Mouse (Mus musculus): ENCODE results near the gene Cntn5.

The Cntn5 gene

GRCm38 (mm10) chr9:10532248-10532647, 372.3 kb downstream of the Cntn5 start:
- DNase-seq (ENCODE audit: low read depth, low spot score) = no peak
- H3K36me3 ChIP-seq (ENCODE audit: control insufficient read depth, insufficient read depth, low read length, poor library complexity, severe bottlenecking) = no peaks in the 10 kb centered on the region
- no peaks in the 10 kb centered on the region for H3K27me3 ChIP-seq (ENCODE audit: control insufficient read depth, insufficient read depth, low read length, poor library complexity, severe bottlenecking)

- no peaks in the 10 kb centered on the region for H3K27me3 ChIP-seq (ENCODE audit: control insufficient read depth, insufficient read depth, low read length, poor library complexity, severe bottlenecking)
- H3K36me3 ChIP-seq (ENCODE audit: control insufficient read depth, insufficient read depth, low read length, poor library complexity, severe bottlenecking) = no peaks in the 10 kb centered on the region
- no peak for DNase-seq (ENCODE audit: low read depth, low spot score)
Measured at GRCm38 (mm10) chr9:10531087-10531486, 373.5 kb downstream of the Cntn5 start.

DNA sequence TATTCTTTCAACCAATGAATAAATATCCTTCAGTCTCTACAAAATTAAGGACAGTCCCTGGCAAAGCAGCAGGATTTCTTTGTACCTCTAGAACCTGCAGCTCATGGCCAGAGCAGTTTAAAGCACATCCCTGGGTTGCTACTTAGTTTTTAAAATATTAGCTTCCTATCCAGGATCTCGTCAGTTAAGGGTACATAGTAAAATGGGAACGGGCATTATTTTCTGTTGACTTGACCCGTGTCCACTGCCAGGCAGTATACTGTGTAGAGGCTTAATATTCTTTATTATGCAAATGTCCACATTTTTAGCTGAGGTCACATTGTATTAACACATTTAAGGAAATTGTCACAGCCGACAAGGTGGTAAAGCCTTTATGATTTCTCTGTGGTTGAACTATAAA, 375.0 kb downstream of the Cntn5 start:
- DNase-seq (ENCODE audit: low read depth, low spot score) = no peak
- H3K36me3 ChIP-seq (ENCODE audit: control insufficient read depth, insufficient read depth, low read length, poor library complexity, severe bottlenecking) = no peaks in the 10 kb centered on the region
- no peaks in the 10 kb centered on the region for H3K27me3 ChIP-seq (ENCODE audit: control insufficient read depth, insufficient read depth, low read length, poor library complexity, severe bottlenecking)

DNA sequence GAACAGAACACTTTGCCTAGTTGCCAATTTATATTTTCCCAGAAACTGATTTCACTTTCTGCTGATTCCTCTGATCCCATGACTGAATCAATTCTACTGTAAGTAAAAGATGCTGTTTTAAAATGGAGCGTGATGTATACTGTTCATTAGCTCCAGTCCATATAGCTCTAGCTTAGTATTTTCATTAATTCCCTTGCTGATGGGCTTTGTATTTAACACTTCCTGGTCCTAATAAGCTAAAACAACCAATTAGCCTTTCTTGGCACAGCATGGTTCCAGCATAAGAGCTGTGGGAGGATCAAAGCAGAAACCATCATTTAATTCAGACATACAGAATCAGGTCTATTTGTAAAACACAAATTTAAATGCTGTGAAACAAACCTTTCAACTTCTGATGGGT, 375.5 kb downstream of the Cntn5 start:
- no peak for DNase-seq (ENCODE audit: low read depth, low spot score)
- Histone ChIP-seq H3K27me3 (ENCODE audit: control insufficient read depth, insufficient read depth, low read length, poor library complexity, severe bottlenecking) (no peaks in the 10 kb centered on the region), H3K36me3 (ENCODE audit: control insufficient read depth, insufficient read depth, low read length, poor library complexity, severe bottlenecking) (no peaks in the 10 kb centered on the region)

- Histone ChIP-seq H3K36me3 (ENCODE audit: control insufficient read depth, insufficient read depth, low read length, poor library complexity, severe bottlenecking) (no peaks in the 10 kb centered on the region), H3K27me3 (ENCODE audit: control insufficient read depth, insufficient read depth, low read length, poor library complexity, severe bottlenecking) (no peaks in the 10 kb centered on the region)
- DNase-seq (ENCODE audit: low read depth, low spot score) = no peak
Measured at GRCm38 (mm10) chr9:10528692-10529091, 375.9 kb downstream of the Cntn5 start.

DNA sequence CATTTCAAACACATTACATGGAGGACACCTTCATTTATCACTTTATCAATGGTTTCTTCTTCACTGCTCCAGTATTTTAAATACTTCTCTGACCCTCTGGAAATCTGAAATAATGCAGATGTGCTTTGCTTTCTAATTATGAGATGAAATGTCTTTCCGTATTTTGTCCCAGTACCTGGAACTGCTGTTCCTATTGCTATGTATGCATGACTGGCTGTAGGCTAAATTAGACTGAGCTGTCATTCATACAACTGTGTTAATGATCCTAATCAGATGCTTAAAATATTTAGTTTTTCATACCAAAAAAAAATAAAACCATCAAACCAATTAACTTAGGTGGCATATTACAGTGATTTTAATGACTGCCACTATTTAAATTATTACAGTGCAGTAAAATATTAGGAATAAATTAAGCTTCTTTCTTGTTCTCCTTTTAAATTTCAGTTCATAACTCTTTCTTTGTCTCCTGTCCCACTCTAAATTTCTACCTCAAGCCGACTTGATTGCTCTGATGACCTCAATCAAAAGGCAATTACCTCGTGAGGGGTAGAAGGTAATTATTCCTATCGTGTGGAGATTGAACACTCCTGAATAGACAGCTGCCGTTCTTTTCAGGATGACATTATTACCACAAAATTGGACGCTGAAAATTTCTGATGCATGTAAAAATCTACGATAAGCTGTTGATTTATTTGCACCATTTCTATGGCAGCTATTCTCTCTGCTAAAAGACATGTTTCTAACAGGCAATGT, 378.5 kb downstream of the Cntn5 start:
- Histone ChIP-seq H3K36me3 (ENCODE audit: control insufficient read depth, insufficient read depth, low read length, poor library complexity, severe bottlenecking) (no peaks in the 10 kb centered on the region), H3K27me3 (ENCODE audit: control insufficient read depth, insufficient read depth, low read length, poor library complexity, severe bottlenecking) (no peaks in the 10 kb centered on the region)
- DNase-seq (ENCODE audit: low read depth, low spot score) = no peak

DNA sequence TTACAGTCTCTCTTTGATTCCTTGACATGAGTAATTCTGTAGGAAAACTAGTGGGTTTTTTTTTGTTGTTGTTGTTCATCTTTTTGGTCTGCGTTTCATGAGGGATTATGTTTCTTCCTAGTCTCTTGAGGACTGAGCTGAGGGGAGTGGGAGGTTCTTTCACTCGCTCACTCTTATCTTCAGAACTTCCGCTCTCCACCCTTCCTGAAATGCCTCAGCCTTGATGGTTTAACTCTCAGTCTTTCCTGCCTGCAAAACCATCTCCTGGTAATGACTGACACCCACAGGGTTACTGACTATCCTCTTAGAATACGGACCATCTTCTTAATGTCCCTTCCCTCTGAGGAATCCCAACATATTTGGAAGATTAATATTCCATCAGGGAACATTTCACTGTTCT, 382.0 kb downstream of the Cntn5 start:
- H3K36me3 ChIP-seq (ENCODE audit: control insufficient read depth, insufficient read depth, low read length, poor library complexity, severe bottlenecking) = no peaks in the 10 kb centered on the region
- no peaks in the 10 kb centered on the region for H3K27me3 ChIP-seq (ENCODE audit: control insufficient read depth, insufficient read depth, low read length, poor library complexity, severe bottlenecking)
- no peak for DNase-seq (ENCODE audit: low read depth, low spot score)

DNA sequence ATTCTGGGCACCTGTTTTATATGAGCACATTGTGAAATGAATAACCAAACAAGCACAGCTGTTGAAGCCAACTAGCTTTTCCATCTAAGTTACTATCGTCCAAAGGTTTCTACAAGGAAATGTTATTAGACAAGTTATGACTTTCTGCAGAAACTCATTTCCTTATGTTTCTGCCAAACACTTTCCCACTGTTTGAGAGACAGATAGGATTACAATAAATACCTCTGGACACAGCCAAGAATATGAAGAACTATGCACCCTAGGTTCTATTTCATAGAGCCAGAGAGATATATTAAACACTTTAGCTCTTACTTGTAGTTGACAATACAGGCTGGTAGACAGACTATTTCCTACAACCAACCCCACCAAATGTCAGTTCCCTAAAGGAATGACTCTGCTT, 383.5 kb downstream of the Cntn5 start:
- Histone ChIP-seq H3K27me3 (ENCODE audit: control insufficient read depth, insufficient read depth, low read length, poor library complexity, severe bottlenecking) (no peaks in the 10 kb centered on the region), H3K36me3 (ENCODE audit: control insufficient read depth, insufficient read depth, low read length, poor library complexity, severe bottlenecking) (no peaks in the 10 kb centered on the region)
- DNase-seq (ENCODE audit: low read depth, low spot score) = no peak

DNA sequence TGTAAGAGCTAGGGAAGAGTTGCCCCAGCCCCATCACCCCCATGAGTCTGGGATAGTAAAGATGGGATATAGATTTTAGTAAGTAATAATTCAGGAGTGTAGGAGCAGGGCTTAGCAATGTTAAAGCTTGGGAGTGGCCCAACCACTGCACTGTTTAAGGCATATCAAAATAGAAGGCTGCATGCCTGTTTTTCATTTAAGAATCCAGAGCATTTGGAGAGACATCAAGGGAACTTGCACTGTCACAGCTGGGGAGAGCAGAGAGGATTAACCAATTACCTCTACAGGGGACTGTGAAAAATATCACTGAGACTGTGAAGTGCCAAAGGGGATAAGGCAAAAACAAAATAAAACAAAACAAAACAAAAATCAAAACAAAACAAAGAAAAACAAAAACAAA, 412.3 kb downstream of the Cntn5 start:
- H3K36me3 ChIP-seq (ENCODE audit: control insufficient read depth, insufficient read depth, low read length, poor library complexity, severe bottlenecking) = no peaks in the 10 kb centered on the region
- H3K27me3 ChIP-seq (ENCODE audit: control insufficient read depth, insufficient read depth, low read length, poor library complexity, severe bottlenecking) = no peaks in the 10 kb centered on the region
- no peak for DNase-seq (ENCODE audit: low read depth, low spot score)

- H3K36me3 ChIP-seq (ENCODE audit: control insufficient read depth, insufficient read depth, low read length, poor library complexity, severe bottlenecking) = no peaks in the 10 kb centered on the region
- no peaks in the 10 kb centered on the region for H3K27me3 ChIP-seq (ENCODE audit: control insufficient read depth, insufficient read depth, low read length, poor library complexity, severe bottlenecking)
- no peak for DNase-seq (ENCODE audit: low read depth, low spot score)
Measured at GRCm38 (mm10) chr9:10471484-10472125, 433.0 kb downstream of the Cntn5 start.

- no peaks in the 10 kb centered on the region for H3K27me3 ChIP-seq (ENCODE audit: control insufficient read depth, insufficient read depth, low read length, poor library complexity, severe bottlenecking)
- H3K36me3 ChIP-seq (ENCODE audit: control insufficient read depth, insufficient read depth, low read length, poor library complexity, severe bottlenecking) = no peaks in the 10 kb centered on the region
- DNase-seq (ENCODE audit: low read depth, low spot score) = no peak
Measured at GRCm38 (mm10) chr9:10464758-10465157, 439.8 kb downstream of the Cntn5 start.

DNA sequence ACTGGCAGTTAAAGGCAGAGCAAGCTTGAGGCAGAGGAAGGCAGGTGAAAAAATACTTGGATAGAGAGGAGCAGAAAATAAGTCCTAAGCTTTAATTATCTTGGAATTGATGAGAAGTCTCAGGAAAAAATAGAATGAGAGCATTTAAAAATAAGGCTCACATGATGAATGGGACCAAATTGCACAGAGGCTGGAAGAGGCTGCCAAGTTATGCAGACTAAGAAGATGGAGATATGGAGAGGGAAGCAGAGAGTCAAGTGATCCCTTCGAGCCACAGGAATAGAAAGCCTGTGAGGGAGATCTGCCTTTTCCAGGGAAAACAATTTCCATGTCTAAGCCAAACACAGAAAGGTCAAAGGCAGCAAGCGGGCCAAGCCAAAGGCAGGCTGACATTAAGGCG, 446.7 kb downstream of the Cntn5 start:
- H3K36me3 ChIP-seq (ENCODE audit: control insufficient read depth, insufficient read depth, low read length, poor library complexity, severe bottlenecking) = no peaks in the 10 kb centered on the region
- DNase-seq (ENCODE audit: low read depth, low spot score) = no peak
- H3K27me3 ChIP-seq (ENCODE audit: control insufficient read depth, insufficient read depth, low read length, poor library complexity, severe bottlenecking) = no peaks in the 10 kb centered on the region

DNA sequence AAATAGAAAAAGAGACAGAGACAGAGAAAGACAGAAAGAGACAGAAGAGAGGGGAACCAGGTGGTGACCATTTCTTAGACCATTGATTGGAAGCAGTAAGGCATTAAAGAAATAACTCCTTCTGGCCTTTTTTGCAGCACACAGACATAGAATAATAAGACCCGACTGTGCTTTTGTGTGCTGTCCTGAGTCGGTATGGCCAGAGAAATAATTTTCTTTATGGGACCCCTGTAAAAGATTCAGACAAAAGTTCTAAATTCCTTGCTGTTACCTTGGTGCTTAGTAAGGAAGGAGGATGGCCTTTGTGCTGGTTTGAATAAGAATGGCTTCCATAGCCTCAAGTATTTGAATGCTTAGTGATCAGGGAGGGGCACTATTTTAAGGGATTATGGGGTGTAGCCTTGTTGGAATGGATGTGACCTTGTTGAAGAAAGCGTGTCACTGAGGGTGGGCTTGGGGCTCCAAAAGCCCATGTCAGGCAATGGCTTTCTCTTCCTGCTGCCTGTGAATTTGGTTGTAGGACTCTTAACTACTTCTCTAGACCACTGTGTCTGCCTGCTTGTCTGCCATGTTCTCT, 455.5 kb downstream of the Cntn5 start:
- DNase-seq (ENCODE audit: low read depth, low spot score) = no peak

GRCm38 (mm10) chr9:10447220-10447837, 457.2 kb downstream of the Cntn5 start:
- no peak for DNase-seq (ENCODE audit: low read depth, low spot score)
- Histone ChIP-seq H3K36me3 (ENCODE audit: control insufficient read depth, insufficient read depth, low read length, poor library complexity, severe bottlenecking) (no peaks in the 10 kb centered on the region), H3K27me3 (ENCODE audit: control insufficient read depth, insufficient read depth, low read length, poor library complexity, severe bottlenecking) (no peaks in the 10 kb centered on the region)

More for the DNA sequence above, 455.5 kb downstream of the Cntn5 start:
- Histone ChIP-seq H3K36me3 (ENCODE audit: control insufficient read depth, insufficient read depth, low read length, poor library complexity, severe bottlenecking) (no peaks in the 10 kb centered on the region), H3K27me3 (ENCODE audit: control insufficient read depth, insufficient read depth, low read length, poor library complexity, severe bottlenecking) (no peaks in the 10 kb centered on the region)

- Histone ChIP-seq H3K27me3 (ENCODE audit: control insufficient read depth, insufficient read depth, low read length, poor library complexity, severe bottlenecking) (no peaks in the 10 kb centered on the region), H3K36me3 (ENCODE audit: control insufficient read depth, insufficient read depth, low read length, poor library complexity, severe bottlenecking) (no peaks in the 10 kb centered on the region)
- DNase-seq (ENCODE audit: low read depth, low spot score) = no peak
Measured at GRCm38 (mm10) chr9:10412075-10412474, 492.5 kb downstream of the Cntn5 start.
